Comparison of ENCODE assay signal across 18 mouse cellular contexts in the genomic region with DNA sequence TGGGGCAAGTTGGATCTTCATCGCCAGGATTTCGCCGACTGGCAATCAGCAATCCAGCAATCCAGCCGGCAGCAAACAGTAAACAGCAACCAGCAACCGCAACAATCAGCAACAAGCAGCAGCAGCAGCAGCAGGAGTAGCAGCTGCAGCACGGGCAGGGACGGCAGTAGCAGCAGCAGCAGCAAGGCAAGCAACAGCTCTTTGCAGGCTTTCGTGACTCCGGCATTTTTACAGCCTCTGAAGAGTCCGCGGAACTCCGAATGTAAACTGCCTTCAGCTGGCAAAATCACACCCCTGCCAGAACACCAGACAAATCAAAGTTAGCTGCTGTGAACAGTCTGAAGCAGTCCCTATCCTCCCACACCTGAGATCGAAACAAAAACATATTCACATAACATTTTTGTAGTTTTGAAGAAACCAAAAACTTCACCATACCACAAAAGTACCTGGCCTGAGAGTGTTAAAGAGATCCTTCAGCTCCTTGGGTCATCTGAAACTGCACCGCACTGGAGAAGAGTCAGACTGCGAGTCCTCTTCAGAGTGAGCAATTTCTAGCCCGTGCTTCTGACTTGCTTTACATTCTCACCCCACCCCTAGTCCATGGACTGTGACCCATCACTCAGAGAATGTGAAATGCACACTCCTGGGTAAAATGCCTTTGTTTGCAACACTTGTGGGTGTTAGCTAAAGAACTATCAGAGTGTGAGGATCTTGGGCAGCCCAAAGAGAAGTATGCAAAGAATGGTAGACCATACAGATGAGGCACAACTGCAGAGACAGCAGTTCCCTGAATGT. TPM values are rescaled to one million over a fixed set of nuclear protein-coding genes. Genes with fewer than 3 reads are reported as not detected.
DNase-seq lines count a peak whose midpoint lies in the region; ATAC-seq and TF ChIP-seq lines count a peak whose summit lies in the region.
"Had no signal": no experiment of that assay in that cellular context is flagged by ENCODE, and none has a peak within 500 bp of the region (broad histone marks: within the 10 kb centered on the region; RNA-seq: fewer than 3 reads in every experiment).

No protein-coding gene starts in this region.

- WGBS in heart, embryonic 15.5 days = 52% methylated on average over 16 of the region's 16 CpGs
- 44% methylated on average over 16 of the region's 16 CpGs for WGBS in intestine, postnatal 0 days
- 85% methylated on average over 16 of the region's 16 CpGs for WGBS in forebrain, embryonic 15.5 days

- no peaks in the 10 kb centered on the region for H3K27me3 ChIP-seq in heart, embryonic 15.5 days
- no peaks in the 10 kb centered on the region for H3K27me3 ChIP-seq in intestine, postnatal 0 days (replicated peaks; ENCODE audit: control insufficient read depth, insufficient read depth, low read length)
- H3K27me3 ChIP-seq in forebrain, embryonic 15.5 days = no peaks in the 10 kb centered on the region
- H3K27me3 ChIP-seq: embryonic facial prominence, embryonic 12.5 days; limb, embryonic 15.5 days; neural tube, embryonic 12.5 days; stomach, embryonic 15.5 days had no signal

- no peaks in the 10 kb centered on the region for H3K4me1 ChIP-seq in heart, embryonic 15.5 days (replicated peaks)
- no peaks in the 10 kb centered on the region for H3K4me1 ChIP-seq in intestine, postnatal 0 days (replicated peaks; ENCODE audit: control insufficient read depth, insufficient read depth, low read length)
- peaks cover 8% of the 10 kb centered on the region for H3K4me1 ChIP-seq in forebrain, embryonic 15.5 days
- H3K4me1 ChIP-seq: embryonic facial prominence, embryonic 12.5 days; limb, embryonic 15.5 days; neural tube, embryonic 12.5 days; stomach, embryonic 15.5 days had no signal

- DNase-seq in heart, postnatal 36 days = no peak
- DNase-seq in layer of hippocampus, adult 2 months (ENCODE audit: low spot score in 2 of 2) = no peak
- no peak for DNase-seq in layer of hippocampus, adult 9-10 months (ENCODE audit: low spot score)
- peak; percentile 40 for DNase-seq in ZHBTc4 (ENCODE audit: low read depth, low spot score)
- DNase-seq: cerebellum, adult 8-10 months; gastrocnemius, postnatal 25 days; liver, postnatal 0 days; thymus, postnatal 4 days had no signal

- H3K27ac ChIP-seq in heart, embryonic 15.5 days = no peak overlapping the region
- 0 out of 2 replicates have a peak overlapping the region, but pooled peaks have one; percentile 10 for H3K27ac ChIP-seq in layer of hippocampus, adult 2 months
- H3K27ac ChIP-seq in intestine, postnatal 0 days (ENCODE audit: low read depth, low read length) = no peak overlapping the region
- no peak overlapping the region for H3K27ac ChIP-seq in forebrain, embryonic 15.5 days (replicated peaks)
- H3K27ac ChIP-seq: embryonic facial prominence, embryonic 12.5 days; limb, embryonic 15.5 days; macrophage; neural tube, embryonic 12.5 days; stomach, embryonic 15.5 days had no signal

- intact Hi-C loops in heart, postnatal 36 days (cut with DNase I) = no loop called here

- ATAC-seq in heart, embryonic 15.5 days (replicated peaks; ENCODE audit: insufficient number of reproducible peaks, insufficient read depth, low FRiP score, low read depth) = no peak
- no peak for ATAC-seq in intestine, postnatal 0 days
- no peak for ATAC-seq in erythroid progenitor cell, adult 5-6 weeks (replicated peaks; ENCODE audit: low FRiP score, poor library complexity, severe bottlenecking)
- no peak for ATAC-seq in forebrain, embryonic 15.5 days (replicated peaks)
- ATAC-seq: liver, postnatal 0 days had no signal

- H3K4me3 ChIP-seq in heart, embryonic 15.5 days = peak overlapping the region; percentile 7; the same call in 1 of the 2 replicates
- no peak overlapping the region for H3K4me3 ChIP-seq in layer of hippocampus, adult 2 months
- H3K4me3 ChIP-seq in intestine, postnatal 0 days (ENCODE audit: low read depth, low read length) = peak overlapping the region; percentile 18
- no peak overlapping the region for H3K4me3 ChIP-seq in forebrain, embryonic 15.5 days
- H3K4me3 ChIP-seq: embryonic facial prominence, embryonic 12.5 days; limb, embryonic 15.5 days; neural tube, embryonic 12.5 days; stomach, embryonic 15.5 days had no signal

- no peaks in the 10 kb centered on the region for H3K36me3 ChIP-seq in heart, embryonic 15.5 days
- no peaks in the 10 kb centered on the region for H3K36me3 ChIP-seq in intestine, postnatal 0 days (ENCODE audit: control insufficient read depth, insufficient read depth)
- no peaks in the 10 kb centered on the region for H3K36me3 ChIP-seq in forebrain, embryonic 15.5 days
- H3K36me3 ChIP-seq: embryonic facial prominence, embryonic 12.5 days; limb, embryonic 15.5 days; neural tube, embryonic 12.5 days; stomach, embryonic 15.5 days had no signal

- H3K9me3 ChIP-seq in heart, embryonic 15.5 days (replicated peaks) = no peaks in the 10 kb centered on the region
- no peaks in the 10 kb centered on the region for H3K9me3 ChIP-seq in intestine, postnatal 0 days (ENCODE audit: control insufficient read depth)
- no peaks in the 10 kb centered on the region for H3K9me3 ChIP-seq in forebrain, embryonic 15.5 days
- H3K9me3 ChIP-seq: embryonic facial prominence, embryonic 12.5 days; limb, embryonic 15.5 days; neural tube, embryonic 12.5 days; stomach, embryonic 15.5 days had no signal

- peak overlapping the region; percentile 30 for H3K4me2 ChIP-seq in heart, embryonic 15.5 days
- H3K4me2 ChIP-seq in intestine, postnatal 0 days (replicated peaks; ENCODE audit: low read depth) = peak overlapping the region; percentile 51
- no peak overlapping the region for H3K4me2 ChIP-seq in forebrain, embryonic 15.5 days (replicated peaks)
- H3K4me2 ChIP-seq: embryonic facial prominence, embryonic 12.5 days; limb, embryonic 15.5 days; midbrain, embryonic 11.5 days; neural tube, embryonic 12.5 days; stomach, embryonic 15.5 days had no signal

- TF ChIP-seq CTCF in layer of hippocampus, adult 2 months (conservative IDR thresholded peaks at IDR 0.05) = no peak
- TF ChIP-seq CTCF in intestine, postnatal 0 days (IDR thresholded peaks at IDR 0.05; ENCODE audit: low read depth) = no peak

- no peak overlapping the region for H3K9ac ChIP-seq in heart, embryonic 15.5 days
- no peak overlapping the region for H3K9ac ChIP-seq in intestine, postnatal 0 days (ENCODE audit: low read depth, low read length)
- no peak overlapping the region for H3K9ac ChIP-seq in forebrain, embryonic 15.5 days (replicated peaks)
- H3K9ac ChIP-seq: embryonic facial prominence, embryonic 12.5 days; limb, embryonic 15.5 days; liver, postnatal 0 days; neural tube, embryonic 12.5 days; stomach, embryonic 15.5 days had no signal

RNA-seq across cellular contexts. Expression of a gene that starts 36.8 kb away (rescaled TPM):
- 0.30 and 0.55 TPM in 2 replicates for polyA plus RNA-seq in heart, embryonic 15.5 days (2015; fragmentation: Nextera tagmentation; extraction: Ambion mirVana)
- total RNA-seq in heart, postnatal 36 days (2021) = under 1 TPM; 0.76 to 0.92 TPM
- total RNA-seq in layer of hippocampus, adult 2 months (2021) = 10 to 100 TPM; 14.4 to 14.6 TPM
- polyA plus RNA-seq in intestine, postnatal 0 days (2015; fragmentation: Nextera tagmentation; extraction: Ambion mirVana) = 0.20 and 0.34 TPM in 2 replicates
- total RNA-seq in erythroid progenitor cell, adult 5-6 weeks (2015; ENCODE audit: low replicate concordance) = not detected in 2 replicates
- total RNA-seq in erythroid progenitor cell, adult 5-6 weeks (2017; ENCODE audit: low replicate concordance) = not detected in 2 replicates
- polyA plus RNA-seq in forebrain, embryonic 15.5 days (2015; fragmentation: Nextera tagmentation; extraction: Ambion mirVana) = 1.7 and 1.9 TPM in 2 replicates

Comparison
In these comparisons a context has a peak if more than half of its experiments do, and no peak if none do; other contexts are left out.
1. H3K4me3 ChIP-seq: peak in heart, embryonic 15.5 days (single experiment) and intestine, postnatal 0 days (single experiment); none in layer of hippocampus, adult 2 months (single experiment) and forebrain, embryonic 15.5 days (single experiment).
2. RNA of a gene that starts 36.8 kb away (total RNA-seq): 14.4 to 14.6 TPM in layer of hippocampus, adult 2 months; 0.76 to 0.92 TPM in heart, postnatal 36 days and not detected in erythroid progenitor cell, adult 5-6 weeks; every median in the first group is over 4 times any median in the second.